Mouse (Mus musculus): ENCODE results near the gene Mpdz.

DNA sequence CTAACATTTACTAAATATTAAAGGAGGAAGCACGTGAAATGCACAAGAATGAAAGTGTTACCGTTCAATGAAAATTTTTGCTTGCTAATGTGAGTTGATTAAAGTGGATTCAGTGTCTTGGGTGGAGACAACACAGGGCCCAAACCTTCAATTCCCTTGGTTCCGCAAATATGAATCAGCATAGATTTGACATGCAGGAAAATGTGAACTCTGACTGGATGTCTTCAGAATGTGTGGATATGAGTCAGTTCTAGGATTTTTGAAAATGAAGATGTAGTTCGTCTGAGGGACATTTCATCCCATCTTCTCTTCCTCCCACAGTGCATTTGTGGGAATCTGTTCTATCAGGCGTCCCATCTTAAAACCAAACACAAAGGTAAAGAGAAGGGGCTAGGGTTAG, 951 bp upstream of the Mpdz start:
- TF ChIP-seq CTCF (IDR thresholded peaks at IDR 0.05; ENCODE audit: low read depth) (no peak), EP300 (IDR thresholded peaks at IDR 0.05; ENCODE audit: low read depth) (no peak)

All from heart, postnatal 0 days (tissue).